Mouse (Mus musculus) adrenal gland, adult 8-10 months (tissue): ENCODE results near the gene Gm5617. TPM values are rescaled to one million over a fixed set of nuclear protein-coding genes. Genes with fewer than 3 reads are reported as not detected.
"Not testable (repeated sequence)": the region's sequence is repeated elsewhere in the genome, so short reads cannot be mapped to it uniquely, and the experiment has no call there.

Experiments used
- DNase-seq: peaks from one replicate; pipeline ENCODE4 v3.0.0; 2022
- total RNA-seq, 4 experiments: library from RNA; stranded (reverse); gene quantifications; 2 replicates each; pipeline ENCODE4 v1.2.4; 2022

Gm5617 gene
- 10 to 100 TPM; 29.0 to 44.7 (median 41.5) TPM for total RNA-seq

DNA sequence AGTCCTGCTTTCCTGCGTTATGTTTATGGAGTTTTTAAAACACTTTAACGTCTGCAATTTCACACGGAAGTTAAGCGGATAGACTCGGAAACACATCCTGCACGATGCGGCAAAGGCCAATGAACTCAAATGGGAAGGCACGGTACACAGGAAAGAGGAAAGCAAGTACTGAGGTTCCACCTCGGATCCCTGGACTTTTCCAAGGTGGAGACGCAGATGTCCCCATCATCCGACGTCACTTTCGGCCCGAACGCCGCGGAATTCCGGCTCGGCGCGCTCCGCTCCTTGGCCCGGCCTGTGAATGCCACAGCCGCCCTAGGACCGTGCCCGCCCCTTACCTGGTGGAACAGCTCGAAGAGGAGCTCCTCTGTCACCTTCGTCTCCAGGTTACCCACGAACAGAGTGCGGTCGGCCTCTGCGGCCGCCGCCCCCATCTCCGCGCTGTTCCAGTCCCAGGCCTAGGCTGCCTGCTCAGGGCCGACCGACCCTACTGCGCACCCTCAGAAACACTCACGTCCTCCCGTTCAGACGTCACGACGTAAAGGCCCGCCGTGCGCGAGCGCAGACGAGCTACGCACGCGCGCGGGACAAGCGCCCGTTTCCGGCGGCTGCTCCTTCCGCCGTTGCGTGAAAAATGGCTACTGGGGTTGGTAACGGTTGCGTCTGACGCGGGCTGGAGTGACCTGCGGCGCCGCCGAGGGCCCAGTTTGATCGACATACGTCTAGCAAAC lies at the start of gene Gm5617, which contains the start of gene Rbm7:
Gene Gm5617 (plus strand): TSS at position 626 of the 731 bp plus-strand sequence.
Gene Rbm7 (minus strand): TSS at position 483 of the 731 bp plus-strand sequence.
- peak; percentile 93 for DNase-seq

DNA sequence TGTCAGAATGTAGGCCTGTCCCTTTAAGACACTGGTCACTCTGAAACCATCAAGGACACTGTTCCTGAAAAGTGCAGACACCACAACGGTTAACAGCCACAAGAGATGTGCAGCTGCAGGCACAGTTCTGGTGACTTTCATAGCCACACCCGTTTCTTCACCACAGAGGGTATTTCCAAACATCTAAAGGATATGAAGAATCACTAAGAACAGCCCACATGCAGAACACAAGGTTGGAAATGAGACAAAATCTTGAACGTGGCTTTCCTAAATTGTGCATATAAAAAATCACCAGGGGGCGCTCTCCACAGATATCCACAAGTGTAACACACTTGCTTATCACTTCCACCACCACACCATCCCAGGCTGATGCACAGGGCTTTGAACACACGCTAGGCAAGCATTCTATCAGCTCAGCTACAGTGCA lies 47.4 kb upstream of the Gm5617 start:
- no peak for DNase-seq

DNA sequence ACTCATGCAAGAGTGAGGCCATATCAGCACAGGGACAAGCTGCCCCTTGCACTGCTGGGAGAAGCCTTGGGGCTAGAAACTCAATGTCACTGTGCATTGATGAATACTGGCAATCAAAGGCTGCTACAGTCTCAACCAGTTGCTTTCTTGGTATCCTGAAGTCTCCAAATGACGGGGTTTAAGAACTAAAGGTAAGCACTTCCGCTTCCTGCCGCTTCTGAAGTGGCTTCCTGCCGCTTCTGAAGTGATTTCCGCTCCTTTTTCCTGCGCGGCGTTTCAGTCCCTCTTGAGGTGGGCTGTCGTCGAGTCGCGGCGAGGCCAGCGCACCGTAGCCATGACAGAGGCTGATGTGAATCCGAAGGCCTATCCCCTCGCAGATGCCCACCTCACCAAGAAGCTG lies 45.2 kb upstream of the Gm5617 start:
- no peak for DNase-seq

DNA sequence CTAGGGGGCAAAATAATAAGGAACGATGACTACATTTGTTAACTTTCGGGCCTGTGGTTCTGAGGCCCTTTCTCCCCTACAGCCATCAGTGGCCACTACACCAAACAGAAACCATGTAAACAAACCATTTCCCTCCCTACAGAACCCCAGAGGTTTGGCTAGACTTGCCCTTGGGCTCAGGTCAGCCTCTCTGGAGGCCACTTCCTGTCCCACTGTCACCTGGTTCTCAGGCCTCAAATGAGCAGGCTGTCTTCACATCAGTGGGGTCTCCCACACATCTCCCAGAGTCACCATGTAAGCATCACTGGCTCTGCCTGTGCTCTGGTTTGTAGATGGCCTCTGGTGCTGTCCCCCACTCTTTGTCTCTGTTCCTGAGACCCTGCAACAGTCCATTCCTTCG lies 39.3 kb upstream of the Gm5617 start:
- DNase-seq: no peak

DNA sequence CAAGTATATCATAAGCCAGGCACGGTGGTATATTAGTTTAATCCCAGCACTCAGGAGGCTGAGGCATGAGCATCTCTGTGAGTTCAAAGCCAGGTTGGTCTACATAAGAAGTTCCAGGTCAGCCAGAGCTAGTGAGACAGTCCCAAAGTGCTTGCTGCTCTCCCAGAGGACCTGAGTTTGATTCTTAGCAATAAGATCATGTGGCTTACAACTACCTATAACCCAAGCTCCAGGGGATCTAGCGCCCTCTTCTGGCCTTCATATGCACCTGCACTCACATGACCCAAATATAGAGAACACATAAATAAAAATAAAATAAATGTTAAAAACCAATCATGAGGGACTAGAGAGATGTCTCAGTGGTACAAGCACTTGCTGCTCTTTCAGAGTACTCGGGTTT lies 36.4 kb upstream of the Gm5617 start:
- DNase-seq: no peak

DNA sequence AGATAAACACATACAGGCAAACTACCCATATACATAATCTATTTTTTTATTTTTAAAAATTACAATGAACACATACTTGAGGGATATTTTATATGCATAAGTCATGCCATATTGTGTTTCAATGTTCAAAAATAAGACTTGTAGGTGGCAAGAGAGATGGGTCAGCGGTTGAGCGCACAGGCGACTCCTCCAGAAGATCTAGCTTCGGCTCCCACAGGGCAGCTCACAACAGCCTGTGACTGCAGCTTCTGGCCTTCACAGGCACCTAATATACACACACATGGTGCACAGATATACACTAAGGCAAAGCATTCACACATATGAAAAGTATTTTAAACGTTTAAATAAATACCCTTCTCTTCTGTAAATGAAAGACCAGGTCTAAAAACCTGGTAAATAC lies 35.9 kb upstream of the Gm5617 start:
- DNase-seq: no peak

DNA sequence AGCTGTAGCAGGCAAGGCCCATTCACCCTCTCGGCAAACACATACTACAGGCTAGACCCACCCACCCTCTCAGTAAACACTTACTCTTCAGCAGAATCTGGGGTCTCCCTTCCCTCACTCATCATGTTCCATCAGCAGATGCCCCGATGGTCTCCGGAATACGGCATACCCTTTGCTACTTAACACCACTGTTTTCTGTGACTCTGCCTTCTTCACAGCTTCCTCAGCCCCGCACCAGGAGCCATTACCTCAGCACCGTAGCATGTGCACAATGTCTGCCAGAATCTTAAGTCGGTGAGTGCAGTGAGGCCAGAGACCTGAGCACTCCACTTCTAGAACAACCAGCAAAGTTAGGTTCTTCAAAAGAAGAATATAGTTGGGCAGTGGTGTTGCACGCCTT lies 34.5 kb upstream of the Gm5617 start:
- DNase-seq: no peak

DNA sequence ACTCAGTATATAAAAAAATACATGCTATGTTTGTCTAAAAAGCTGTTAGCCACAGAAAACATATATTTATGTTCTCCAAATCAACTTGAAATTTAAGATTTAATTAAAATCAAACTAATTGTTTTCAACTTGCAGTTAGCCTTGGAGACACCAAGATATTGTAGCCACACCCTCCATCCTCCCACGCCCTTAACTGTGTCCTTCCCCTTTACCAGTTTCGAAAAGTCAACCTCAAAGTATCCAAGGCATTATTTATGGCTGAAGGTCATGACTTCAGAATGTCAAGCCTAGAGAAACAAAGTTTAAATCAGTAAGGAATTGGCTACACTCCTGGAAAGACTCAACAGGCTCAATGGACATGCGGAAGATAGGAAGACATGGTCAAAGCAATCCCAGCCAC lies 33.7 kb upstream of the Gm5617 start:
- peak; percentile 14 for DNase-seq

DNA sequence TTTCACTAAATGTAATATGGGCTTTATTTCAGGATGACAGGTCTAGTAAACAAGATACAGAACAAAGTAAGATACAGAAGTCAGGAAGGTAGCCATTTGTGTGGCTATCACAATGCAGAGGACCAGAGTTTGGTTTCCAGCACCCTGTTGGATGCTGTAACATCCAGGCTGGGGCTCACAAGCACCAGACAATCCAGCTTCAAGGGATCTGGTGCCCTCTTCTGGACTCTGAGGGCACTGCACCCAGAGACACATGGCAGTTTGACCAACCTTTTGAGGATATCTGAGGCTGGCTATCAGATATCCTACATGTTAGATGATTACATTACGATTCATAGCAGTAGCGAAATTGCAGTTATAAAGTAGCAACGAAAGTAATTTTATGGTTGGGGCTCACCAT lies 29.6 kb upstream of the Gm5617 start:
- no peak for DNase-seq

DNA sequence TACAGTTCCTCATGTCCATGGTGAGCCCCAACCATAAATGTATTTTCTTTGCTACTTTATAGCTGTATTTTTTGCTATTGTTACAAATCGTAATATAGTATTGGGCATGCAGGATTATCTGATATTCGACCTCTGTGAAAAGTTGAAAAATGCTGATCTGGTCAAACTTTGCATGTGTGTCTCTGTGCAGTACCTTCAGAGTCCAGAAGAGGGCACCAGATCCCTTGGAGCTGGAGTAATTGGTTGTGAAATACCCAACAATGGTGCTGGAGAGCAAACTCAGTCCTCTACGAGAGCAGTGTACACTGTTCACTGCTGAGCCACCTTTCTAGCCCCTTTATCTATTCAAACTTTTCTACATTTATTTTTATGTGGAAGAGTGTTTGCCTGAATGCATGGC lies 28.4 kb upstream of the Gm5617 start:
- DNase-seq: peak; percentile 34

DNA sequence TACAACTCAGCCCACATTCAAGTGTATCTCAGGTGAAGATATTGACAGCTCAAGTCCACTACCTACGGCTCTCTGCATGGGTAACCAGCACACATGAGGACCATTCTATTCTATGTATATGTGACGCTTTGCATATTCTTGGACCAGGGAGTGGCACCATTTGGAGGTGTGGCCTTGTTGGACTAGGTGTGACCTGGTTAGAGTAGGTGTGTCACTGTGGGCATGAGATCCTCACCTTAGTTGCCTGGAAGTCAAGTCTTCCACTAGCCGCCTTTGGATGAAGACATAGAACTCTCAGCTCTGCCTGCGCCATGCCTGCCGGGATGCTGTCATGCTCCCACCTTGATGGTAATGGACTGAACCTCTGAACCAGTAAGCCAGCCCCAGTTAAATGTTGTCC lies 27.8 kb upstream of the Gm5617 start:
- not testable (repeated sequence) for DNase-seq

DNA sequence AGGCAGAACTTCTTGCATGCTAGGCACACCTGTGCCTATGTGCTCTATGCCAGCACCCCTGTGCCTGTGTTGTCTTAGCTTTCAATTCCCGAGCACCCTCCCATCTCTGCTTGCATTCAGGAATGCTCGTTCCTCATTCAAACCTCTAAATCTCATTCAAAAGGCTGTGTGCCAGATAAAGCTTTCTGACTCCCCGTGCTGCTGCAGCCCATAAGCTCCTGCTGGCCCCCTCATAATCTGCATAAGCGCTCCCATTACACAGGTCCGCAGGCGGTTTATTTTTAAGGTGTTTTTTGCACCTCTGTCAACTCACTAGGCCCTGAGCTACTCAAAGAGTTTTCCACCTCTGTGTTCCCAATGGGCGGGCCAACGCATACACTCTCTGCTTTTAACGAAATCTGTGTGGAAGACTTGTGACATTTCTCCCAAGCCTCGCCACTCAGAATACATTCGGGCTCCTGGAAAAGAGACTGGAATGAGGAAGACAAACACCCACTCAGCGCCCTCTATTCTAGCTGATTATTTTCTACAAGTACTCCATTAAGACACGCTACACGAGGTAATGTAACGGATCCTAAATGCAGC lies 22.7 kb upstream of the Gm5617 start:
- no peak for DNase-seq

DNA sequence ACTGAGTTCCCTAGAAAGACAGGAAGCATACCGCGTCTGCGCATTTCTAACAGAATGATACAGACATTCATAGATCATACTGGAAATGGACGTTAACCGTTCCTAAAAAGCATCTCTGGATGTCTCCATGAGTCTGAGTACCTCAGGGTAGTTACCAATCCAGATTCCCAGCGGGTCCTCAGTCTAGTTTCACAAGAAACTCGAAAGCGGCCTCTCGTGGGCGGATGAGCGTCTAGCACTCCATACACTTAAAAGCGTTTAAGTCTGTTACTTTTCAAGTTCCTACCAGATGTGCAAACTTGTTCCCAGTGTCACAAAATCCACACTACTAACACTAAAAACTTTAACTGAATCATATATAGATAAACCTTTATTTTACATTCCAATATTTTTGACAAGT lies 22.1 kb upstream of the Gm5617 start:
- DNase-seq: no peak

DNA sequence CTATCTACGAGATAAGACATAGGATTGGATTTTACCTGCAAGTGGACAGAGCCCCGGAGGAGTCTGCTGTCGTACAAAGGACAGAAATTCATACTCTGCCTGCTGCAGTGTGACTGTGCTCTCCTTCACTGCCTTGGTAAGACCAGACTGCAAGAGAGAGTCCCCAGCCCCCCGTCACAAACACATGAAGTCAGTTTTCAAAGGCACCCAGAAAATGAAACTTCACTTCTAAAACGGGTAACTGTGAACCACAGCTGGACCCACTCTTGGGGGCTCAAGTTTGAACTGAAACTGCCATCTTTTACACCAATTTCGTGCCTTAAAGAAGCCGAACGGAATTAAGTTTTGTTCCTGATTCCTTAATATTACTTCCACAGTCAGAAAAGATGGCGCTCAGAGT lies 20.9 kb upstream of the Gm5617 start:
- no peak for DNase-seq

DNA sequence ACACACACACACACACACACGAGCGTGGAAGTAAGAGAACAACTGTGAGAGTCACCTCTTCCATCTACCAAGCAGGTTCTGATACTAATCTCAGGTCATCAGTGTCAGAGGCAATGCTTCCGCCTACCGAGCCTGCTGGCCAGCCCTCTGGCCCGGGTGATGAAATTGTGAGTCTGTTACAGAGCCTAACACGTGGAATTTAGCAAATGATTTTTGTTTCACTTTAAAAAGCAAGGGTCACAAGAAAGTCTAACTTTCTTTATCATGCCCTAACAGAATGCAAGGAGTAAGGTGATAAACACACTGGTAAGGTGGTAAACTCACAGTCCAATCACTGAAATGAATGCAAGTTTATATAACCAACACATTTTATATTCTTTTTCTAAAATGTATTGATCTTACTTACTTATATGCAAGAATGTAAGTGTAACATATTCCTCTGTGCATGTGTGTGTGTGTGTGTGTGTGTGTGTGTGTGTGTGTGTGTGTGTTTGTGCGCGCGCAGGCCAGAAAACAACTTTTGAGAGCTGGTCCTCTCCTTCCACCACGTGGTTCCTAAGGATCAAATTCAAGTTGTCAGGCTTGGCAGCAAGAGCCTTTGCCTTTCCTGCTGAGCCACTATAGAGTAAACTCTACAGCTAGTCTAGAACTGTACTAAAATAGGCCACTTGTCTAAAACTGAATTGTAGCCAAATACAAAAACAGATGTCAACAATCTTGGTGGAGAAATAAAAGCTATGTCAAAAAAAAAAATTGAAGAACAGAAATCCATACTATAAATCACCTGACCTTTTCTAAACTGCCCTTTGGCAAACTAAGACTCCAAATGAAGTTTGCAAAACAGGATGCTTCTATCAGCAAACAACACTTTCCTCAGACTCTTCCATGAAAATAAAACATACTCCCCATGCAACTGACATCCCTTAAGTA lies 18.7 kb upstream of the Gm5617 start:
- no peak for DNase-seq

DNA sequence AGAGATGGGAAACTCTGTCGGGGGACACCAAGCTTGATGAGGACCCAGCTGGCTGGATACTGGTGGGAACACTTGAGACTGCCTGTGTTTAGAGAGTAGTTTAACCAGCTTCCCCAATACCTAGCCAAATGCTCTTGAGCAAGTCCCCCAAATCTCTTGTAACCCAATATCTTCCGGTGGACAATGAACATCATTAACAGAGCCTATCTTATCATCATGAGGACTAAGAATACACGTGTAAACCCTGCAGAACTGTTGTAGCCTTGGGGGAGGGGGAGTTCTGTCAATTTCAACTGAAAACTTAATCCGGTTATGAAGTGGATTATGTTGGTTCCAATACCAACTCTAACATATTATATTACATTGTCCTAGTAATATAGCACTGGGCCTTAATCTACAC lies 16.4 kb upstream of the Gm5617 start:
- DNase-seq: no peak

DNA sequence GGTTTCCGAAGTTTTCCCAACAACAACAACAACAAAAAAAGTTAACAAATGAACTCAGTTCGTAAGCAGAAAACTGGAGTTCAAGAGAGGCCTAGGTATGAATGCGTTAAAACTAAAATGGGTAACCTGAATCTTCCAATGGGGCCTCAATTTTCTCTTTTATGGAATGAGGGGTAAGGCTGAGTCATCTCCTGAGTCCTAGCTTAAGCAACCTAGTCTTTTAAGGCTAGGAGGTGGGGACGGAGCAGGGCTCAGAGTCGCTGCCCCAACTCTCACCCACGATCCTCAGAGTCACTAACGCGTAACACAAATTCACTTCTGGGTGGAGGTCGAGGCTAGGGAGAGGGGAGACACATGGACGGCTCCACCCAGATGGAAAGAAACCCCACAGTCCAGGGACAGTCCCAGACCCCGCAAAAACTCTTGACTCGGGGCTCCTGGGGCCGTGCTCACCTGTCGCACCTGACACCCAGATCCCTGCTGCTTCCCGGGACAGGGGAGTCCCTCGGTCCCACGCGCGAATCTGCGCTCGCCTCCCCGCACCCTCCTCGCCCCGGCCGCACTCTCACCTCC lies 15.3 kb upstream of the Gm5617 start:
- DNase-seq: no peak

DNA sequence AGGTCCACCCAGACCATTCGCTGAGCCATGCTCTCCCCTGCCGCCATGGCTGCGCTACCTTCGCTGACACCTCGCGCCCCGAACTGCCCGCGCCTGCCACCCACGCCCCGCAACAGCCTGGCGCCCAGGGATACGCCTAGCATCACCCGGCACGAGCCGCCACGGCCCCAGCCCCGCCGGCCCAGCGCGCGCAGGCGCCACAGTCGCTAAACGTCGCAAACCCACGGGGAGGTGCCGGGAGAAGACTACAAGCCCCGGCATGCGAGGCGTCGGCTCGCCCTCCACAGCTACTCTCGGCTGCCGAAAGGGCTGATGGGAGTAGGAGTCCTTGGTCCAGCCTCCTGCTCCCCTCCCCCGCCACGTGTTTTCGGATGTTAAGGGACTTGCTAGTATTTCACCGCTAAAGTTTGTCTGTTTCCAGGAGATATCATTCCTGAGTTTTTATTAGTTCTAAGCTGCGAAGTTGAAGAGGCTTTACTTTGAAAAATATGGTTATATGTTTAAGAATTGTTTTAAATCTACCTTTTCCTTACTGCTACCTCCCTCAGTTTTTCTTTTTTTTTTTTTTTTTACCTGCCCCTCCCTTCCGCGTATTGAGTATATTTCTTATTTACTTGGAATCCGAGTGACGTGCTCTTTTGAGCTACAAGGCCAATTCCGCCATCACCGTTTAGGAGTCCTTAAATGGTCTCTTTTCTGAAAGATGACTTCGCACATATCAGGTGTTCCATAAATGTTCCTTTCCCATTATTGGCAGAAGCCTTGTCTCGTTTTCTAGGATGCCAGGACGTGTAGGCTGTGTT lies 14.6 kb upstream of the Gm5617 start, which contains the start of gene Rexo2:
Gene Rexo2 (minus strand): TSS at position 213 of the 803 bp plus-strand sequence.
- peak; percentile 95 for DNase-seq

DNA sequence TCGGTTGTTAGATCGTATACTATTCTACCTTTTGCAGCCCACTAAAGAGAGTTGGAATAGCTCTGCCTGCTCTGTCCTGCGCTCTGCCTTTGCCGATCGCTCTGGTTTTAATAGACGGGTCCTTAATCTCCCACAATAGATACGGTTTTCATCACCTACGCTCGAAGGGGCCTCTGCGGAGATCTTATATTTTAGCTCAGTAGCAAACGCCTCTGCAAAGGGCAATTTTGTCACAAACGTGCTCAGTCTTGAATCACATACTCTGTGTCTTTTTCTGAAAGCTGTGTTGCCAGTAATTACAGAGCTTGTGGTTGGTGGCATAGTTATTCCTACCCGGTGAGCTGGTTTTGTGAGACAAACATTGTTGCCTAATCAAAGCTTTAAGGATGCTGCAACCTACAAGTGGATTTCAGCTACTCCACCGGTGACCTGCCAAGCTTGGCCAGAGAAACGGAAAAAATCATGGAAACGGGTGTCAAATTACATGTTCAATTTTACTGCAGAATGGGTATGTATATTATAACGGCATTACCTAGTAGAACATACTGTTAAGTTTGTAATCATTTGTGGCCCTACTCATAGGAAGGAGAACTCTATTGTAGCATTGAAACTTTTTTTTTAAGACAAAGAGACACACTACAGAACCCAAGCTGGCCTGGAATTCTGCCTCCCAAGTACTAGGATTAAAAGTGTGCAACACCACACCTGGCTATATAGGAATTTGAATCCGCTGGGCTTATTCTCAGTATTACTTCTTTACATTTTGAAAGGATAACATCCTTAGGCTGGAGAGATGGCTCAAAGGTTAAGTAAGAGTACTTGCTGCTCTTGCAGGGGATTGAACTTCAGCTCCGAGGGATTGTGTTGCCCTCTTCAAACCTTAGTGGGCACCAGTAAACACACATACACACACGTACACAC lies 13.8 kb upstream of the Gm5617 start:
- no peak for DNase-seq

DNA sequence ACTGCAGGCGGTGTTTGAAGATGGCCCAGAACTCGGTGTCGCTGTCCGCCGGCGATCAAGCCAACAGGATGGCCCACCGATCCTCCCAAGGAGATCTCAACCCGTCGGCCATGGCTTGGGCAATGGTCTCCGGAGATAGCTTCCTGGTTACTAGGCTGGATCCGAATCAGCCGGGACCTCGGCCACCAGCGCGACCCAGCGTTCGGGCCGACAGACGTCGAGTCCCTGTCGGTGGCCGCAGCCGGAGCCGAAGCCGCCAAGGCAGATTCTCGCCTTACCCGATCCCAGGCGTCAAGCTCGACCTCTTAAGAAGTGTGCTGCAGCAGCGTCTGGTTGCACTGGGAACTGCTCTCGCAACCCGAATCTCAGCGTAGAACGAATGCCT lies 298 bp downstream of the Gm5617 start:
- DNase-seq: no peak

DNA sequence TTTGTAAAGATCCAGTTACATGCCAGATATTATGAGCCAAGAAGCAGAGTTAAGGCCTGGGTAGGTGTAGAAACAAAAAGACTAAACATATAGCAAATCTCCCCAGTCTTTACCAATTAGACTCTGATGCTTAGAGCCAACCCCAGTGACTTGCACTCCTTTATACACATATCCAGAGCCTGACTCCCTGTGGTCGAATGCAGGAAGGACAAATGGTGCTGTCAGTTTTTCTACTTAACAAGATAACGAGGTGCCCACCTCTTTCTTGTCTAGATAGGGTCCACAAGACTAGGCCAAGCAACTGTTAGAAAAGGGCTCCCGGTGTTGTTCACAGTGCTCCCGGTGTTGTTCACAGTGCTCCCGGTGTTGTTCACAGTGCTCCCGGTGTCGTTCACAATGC lies 6.0 kb downstream of the Gm5617 start:
- DNase-seq: no peak
